Mouse (Mus musculus) kidney, adult 2 months (tissue): ENCODE results near the gene Kctd19. TPM values are rescaled to one million over a fixed set of nuclear protein-coding genes. Genes with fewer than 3 reads are reported as not detected.

ENCODE experiments used
- DNase-seq: peaks from one replicate; pipeline ENCODE4 v3.0.0; 2021
- H3K27ac ChIP-seq: fragments of 200-500 bp; 2 replicates; pipeline ENCODE4 v1.5.1; 2012; ENCODE audit warnings: low read depth, low read length, control low read depth, inconsistent platforms; ENCODE audit not compliant: insufficient read depth
- H3K27me3 ChIP-seq: fragments of 200-500 bp; replicated peaks from 2 replicates; pipeline ENCODE4 v1.6.1; 2012; ENCODE audit warnings: mild to moderate bottlenecking, moderate library complexity, low read length, inconsistent platforms; ENCODE audit not compliant: control insufficient read depth, insufficient read depth
- H3K36me3 ChIP-seq: fragments of 200-500 bp; 2 replicates; pipeline ENCODE4 v1.6.1; 2012; ENCODE audit warnings: mild to moderate bottlenecking, moderate library complexity, low read length, inconsistent platforms; ENCODE audit not compliant: control insufficient read depth, insufficient read depth
- H3K4me1 ChIP-seq: fragments of 200-500 bp; 2 replicates; pipeline ENCODE4 v1.6.1; 2011; ENCODE audit warnings: low read length; ENCODE audit not compliant: control insufficient read depth, insufficient read depth
- H3K4me3 ChIP-seq: fragments of 200-500 bp; 2 replicates; pipeline ENCODE4 v1.5.1; 2011; ENCODE audit warnings: mild to moderate bottlenecking, low read depth, low read length, control low read depth; ENCODE audit not compliant: insufficient read depth
- CTCF ChIP-seq: fragments of 200-500 bp; conservative IDR thresholded peaks from 2 replicates; pipeline ENCODE4 v1.5.1; 2011; ENCODE audit warnings: low read depth, mild to moderate bottlenecking, control low read depth, low read length, moderate library complexity, mixed read lengths; ENCODE audit not compliant: insufficient read depth, insufficient read length
- POLR2A ChIP-seq: fragments of 200-500 bp; IDR thresholded peaks from one replicate; pipeline ENCODE4 v1.6.1; 2011; ENCODE audit warnings: low read depth, low read length, control low read depth
- WGBS: fragments of 180-500 bp; shearing (Covaris S2); methylation state at CpG from one replicate; pipeline ENCODE4 v1.1.7; 2018; 5-methylcytosine and 5-hydroxymethylcytosine counted together
- polyA plus RNA-seq: library from polyadenylated mRNA; depleted of rRNA; stranded (reverse); fragments of >200 nt; gene quantifications from 2 replicates; pipeline ENCODE4 v1.2.3, GENCODE M21; 2012

Kctd19 gene
- polyA plus RNA-seq, 1 experiment, result 0.17 TPM

DNA sequence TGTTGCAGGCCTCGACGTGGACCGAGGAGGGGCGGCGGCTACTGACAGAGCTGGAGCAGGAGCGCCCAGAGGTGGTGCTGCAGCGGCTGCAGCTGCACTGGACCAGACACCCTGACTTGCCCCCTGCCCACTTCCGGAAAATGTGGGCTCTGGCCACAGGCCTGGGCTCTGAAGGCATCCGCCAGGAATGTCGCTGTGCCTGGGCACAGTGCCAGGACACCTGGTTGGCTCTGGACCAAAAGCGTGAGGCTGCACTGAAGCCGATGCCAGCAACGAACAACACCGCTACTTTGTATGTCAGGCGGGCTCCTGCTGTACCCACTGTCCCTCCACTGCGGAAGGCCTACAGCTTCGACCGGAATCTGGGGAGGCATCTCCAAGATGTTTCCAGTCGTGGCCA, 34.6 kb downstream of the Kctd19 start:
- H3K4me1 ChIP-seq, result no peaks in the 10 kb centered on the region
- WGBS, result 23% methylated on average over 19 of the region's 19 CpGs
- no peak overlapping the region for H3K27ac ChIP-seq
- H3K36me3 ChIP-seq, result no peaks in the 10 kb centered on the region
- peak; percentile 83 for DNase-seq
- H3K4me3 ChIP-seq, result no peak overlapping the region
- TF ChIP-seq POLR2A (no peak), CTCF (no peak)
- no peaks in the 10 kb centered on the region for H3K27me3 ChIP-seq

DNA sequence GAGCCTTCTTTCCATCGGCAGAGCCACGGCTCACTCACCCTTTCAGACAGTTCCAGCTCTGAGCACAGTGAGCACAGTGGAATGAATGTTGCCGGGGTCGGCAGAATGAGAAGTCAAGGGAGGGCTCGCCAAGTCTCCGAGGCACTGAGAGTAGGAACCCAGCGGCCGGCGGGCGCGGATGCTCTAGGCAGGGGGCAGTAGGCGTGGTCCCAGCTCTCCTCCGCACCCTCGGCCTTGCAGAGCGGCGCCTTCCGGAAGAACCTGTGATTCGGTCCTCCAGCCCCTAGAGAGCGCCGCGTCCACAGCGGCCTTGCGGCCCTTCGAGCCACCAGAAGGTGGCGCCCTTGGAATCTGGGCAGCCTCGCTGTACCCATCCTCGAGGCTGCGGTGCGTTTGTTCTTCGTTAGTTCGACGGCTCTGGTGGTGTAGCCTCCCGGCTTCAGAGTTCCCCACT, 38.8 kb downstream of the Kctd19 start:
- Histone ChIP-seq H3K27me3 (no peaks in the 10 kb centered on the region), H3K4me1 (no peaks in the 10 kb centered on the region), H3K27ac (no peak overlapping the region), H3K36me3 (no peaks in the 10 kb centered on the region), H3K4me3 (no peak overlapping the region)
- DNase-seq, result no peak
- TF ChIP-seq CTCF (peak; percentile 30), POLR2A (no peak)
- 31% methylated on average over 33 of the region's 33 CpGs for WGBS

DNA sequence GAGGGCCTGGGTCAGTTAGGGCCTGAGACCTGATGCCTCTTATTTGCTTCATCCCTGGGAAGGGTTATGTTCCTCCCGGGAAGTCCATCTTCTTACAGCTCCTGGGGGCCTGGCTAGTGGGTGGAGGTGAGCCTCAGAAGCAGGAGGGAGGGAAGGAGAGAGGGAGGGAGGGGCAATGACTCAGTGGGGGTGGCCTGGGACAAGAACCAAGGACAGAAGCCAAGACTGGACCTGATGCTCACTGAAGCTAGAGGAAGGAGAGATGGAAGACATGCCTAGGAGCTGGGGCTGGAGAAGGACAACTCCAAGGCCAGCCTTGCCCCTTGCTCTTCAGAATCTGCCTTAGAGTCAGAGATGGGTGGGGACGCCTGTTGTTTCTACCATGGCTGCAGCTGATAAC, 40.3 kb downstream of the Kctd19 start, which contains the start of gene Plekhg4:
TSS of gene Plekhg4 (plus strand) at position 243 of the 400 bp plus-strand sequence.
- DNase-seq, result no peak
- H3K36me3 ChIP-seq, result no peaks in the 10 kb centered on the region
- no peak within 1 kb of the TSS for H3K27ac ChIP-seq
- H3K4me3 ChIP-seq, result no peak within 1 kb of the TSS
- TF ChIP-seq POLR2A, result no peak
- no peak for TF ChIP-seq CTCF
- H3K27me3 ChIP-seq, result no peaks in the 10 kb centered on the region
- 70% methylated on average over 2 of the region's 2 CpGs for WGBS
- no peaks in the 10 kb centered on the region for H3K4me1 ChIP-seq

DNA sequence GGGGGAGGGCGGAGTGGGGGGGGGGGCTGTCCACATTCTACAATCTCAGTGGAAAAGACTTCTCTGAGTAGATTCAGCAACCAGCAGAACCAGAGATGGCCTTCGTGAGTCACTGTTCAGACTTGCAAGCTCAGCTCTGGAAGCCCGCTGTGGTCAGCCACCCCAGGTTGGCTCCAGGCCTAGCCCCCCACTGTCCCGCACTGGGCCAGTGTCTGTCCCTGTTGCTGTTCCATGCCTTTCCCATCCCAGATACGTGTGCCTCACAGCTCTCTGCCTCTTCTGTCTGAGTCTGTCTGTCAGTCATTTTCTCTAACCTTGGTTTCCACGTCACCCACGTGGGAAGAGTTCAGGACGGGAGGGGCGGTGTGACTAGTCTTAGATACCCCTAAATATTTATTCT, 40.8 kb downstream of the Kctd19 start:
- no peak overlapping the region for H3K27ac ChIP-seq
- DNase-seq, result no peak
- H3K27me3 ChIP-seq, result no peaks in the 10 kb centered on the region
- H3K4me3 ChIP-seq, result no peak overlapping the region
- TF ChIP-seq CTCF (no peak), POLR2A (no peak)
- H3K4me1 ChIP-seq, result no peaks in the 10 kb centered on the region
- no peaks in the 10 kb centered on the region for H3K36me3 ChIP-seq
- WGBS, result 89% methylated on average over 9 of the region's 9 CpGs

DNA sequence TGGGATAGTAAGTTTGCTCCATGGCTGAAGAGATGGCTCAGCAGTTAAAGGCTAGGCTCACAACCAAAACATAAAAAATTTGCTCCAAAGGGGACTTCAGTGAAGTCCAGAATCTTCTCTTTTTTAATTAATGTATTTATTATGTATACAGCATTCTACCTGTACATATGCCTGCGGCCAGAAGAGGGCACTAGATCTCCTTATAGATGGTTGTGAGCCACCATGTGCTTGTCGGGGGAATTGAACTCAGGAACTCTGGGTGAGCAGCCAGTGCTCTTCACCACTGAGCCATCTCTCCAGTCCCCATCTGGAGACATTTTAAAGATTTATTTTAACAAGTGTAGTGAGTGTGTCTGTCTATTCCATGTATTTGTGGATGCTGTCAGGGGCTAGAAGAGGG, 46.2 kb downstream of the Kctd19 start:
- Histone ChIP-seq H3K36me3 (no peaks in the 10 kb centered on the region), H3K27ac (no peak overlapping the region), H3K4me3 (no peak overlapping the region), H3K27me3 (no peaks in the 10 kb centered on the region), H3K4me1 (0 out of 2 replicates have a peak, but pooled peaks cover 4% of the 10 kb centered on the region)
- 70% methylated on average over 2 of the region's 2 CpGs for WGBS
- TF ChIP-seq POLR2A (no peak), CTCF (peak; percentile 33; the same call in 1 of the 2 replicates)
- no peak for DNase-seq

DNA sequence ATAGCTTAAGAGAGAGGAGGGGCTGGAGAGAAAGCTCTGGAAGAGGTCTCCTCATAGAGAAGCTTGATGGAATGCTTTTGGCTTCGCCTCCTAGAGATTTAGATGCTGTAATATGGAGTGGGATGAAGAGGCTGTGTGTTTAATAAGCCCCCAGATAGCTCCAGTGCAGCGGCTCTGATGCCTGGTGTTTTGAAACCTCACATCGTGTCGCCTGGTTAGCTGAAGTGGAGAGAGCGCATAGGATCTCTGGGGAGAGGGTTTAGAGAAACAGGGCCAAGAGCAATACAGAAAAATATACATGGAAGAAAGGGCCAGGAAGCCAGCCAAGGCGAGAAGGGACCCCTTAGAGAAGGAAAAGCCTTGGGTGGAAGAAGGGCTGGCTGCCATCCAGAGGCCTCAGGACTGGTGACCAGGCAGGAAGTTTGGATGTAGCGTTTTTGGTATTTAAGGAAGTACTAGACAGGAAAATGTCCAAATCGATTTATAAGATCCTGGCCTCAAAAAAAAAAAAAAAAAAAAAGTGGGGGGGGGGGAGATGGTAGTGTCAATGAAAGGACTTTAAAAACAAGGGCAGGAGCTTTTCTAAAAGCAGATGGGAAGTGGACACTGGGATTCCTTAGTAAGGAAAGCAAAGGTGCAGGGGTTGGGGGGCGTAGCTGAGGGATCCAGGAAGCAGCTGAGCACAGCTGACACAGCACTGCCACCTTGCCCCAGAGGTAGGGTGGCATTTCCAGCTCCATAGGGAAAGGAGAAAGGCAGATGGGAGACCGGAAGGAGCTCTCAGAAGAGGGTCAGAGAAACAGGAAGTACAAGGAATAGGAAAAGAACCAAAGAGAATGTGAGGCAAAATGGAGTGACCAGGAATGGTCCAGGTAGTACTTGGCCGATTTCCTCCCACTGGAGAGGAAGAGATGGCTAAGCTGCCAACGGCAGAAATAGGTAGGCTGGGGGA, 51.3 kb downstream of the Kctd19 start:
- Histone ChIP-seq H3K4me3 (no peak overlapping the region), H3K36me3 (no peaks in the 10 kb centered on the region), H3K27ac (peak overlapping the region; percentile 55; the same call in 1 of the 2 replicates), H3K27me3 (no peaks in the 10 kb centered on the region), H3K4me1 (0 out of 2 replicates have a peak, but pooled peaks cover 4% of the 10 kb centered on the region)
- 56% methylated on average over 12 of the region's 12 CpGs for WGBS
- no peak for TF ChIP-seq CTCF
- TF ChIP-seq POLR2A, result no peak
- peak; percentile 69 for DNase-seq

DNA sequence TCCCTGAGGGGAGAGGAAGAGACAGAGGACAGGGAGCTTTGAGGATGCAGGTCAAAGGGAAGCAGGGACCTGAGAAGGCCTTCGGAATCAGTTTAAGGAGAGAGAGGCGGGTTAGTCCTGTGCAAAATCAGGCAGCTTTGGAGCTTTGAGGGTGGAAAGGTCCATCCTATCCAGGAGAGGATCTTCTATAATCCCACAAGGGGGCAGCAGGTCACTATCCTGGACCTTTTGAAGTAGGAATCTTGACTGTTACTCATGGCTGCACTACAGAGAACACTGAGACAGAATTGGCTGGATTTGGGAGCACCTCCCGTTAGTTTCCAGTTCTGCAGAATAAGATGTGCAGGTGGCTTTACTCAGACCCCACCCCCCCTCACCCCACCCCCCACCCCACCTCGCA, 53.7 kb downstream of the Kctd19 start:
- TF ChIP-seq CTCF, result 0 out of 2 replicates have a peak, but pooled peaks have one; percentile 27
- TF ChIP-seq POLR2A, result no peak
- 48% methylated on average over 4 of the region's 4 CpGs for WGBS
- no peak overlapping the region for H3K27ac ChIP-seq
- H3K4me3 ChIP-seq, result no peak overlapping the region
- no peaks in the 10 kb centered on the region for H3K27me3 ChIP-seq
- H3K36me3 ChIP-seq, result no peaks in the 10 kb centered on the region
- DNase-seq, result no peak
- 0 out of 2 replicates have a peak, but pooled peaks cover 4% of the 10 kb centered on the region for H3K4me1 ChIP-seq
